Mouse (Mus musculus): ENCODE data around the gene Rnf13. TPM values are rescaled to one million over a fixed set of nuclear protein-coding genes. Genes with fewer than 3 reads are reported as not detected.

The Rnf13 gene
- polyA plus RNA-seq, 1 experiment from 2014 or later = 138 TPM

GRCm38 (mm10) chr3:57732206-57732915 is 3.5 kb upstream of the Rnf13 start:
- H3K27ac ChIP-seq = no peak overlapping the region
- no peak for DNase-seq (ENCODE audit: low spot score)
- H3K4me2 ChIP-seq (ENCODE audit: low read length) = no peak overlapping the region
- TF ChIP-seq CTCF (IDR thresholded peaks at IDR 0.05; ENCODE audit: low read depth) = no peak
- no peak overlapping the region for H3K9ac ChIP-seq (ENCODE audit: low read depth, low read length)
- H3K9me3 ChIP-seq (replicated peaks; ENCODE audit: low read length) = no peaks in the 10 kb centered on the region
- 82% methylated on average over 5 of the region's 5 CpGs for WGBS
- no peak overlapping the region for H3K4me3 ChIP-seq (replicated peaks; ENCODE audit: low read depth, low read length)
- no peaks in the 10 kb centered on the region for H3K36me3 ChIP-seq (ENCODE audit: insufficient read depth, low read length)
- H3K4me1 ChIP-seq (replicated peaks; ENCODE audit: insufficient read depth, low read length) = 0 out of 2 replicates have a peak, but pooled peaks cover 5% of the 10 kb centered on the region
- no peak for ATAC-seq (replicated peaks; ENCODE audit: low FRiP score, low read depth)
- no peaks in the 10 kb centered on the region for H3K27me3 ChIP-seq (ENCODE audit: insufficient read depth, low read length)

- peak; percentile 49 for DNase-seq (ENCODE audit: low spot score)
- WGBS = under 1% methylated on average over 13 of the region's 13 CpGs
Observed at GRCm38 (mm10) chr3:57736419-57737095, 695 bp downstream of the Rnf13 start.

DNA sequence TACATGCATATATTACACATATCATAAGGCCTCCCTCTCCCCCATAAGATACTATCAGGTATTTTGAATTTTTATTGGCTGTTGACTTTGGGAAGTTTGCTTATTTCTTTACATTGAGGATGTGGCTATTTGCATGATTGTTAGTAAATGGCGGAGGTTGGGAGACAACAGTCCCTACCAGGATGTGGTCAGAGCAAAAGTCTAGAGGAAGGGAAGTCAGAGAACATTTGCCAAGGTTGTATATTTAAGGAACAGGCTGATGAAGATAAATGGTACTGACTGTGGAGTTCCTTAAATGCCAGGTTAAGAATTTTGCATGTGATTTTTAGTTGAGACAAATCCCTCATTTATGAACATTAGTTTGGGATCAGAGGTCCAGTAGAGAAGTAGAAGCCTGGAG is 4.0 kb downstream of the Rnf13 start:
- H3K36me3 ChIP-seq (ENCODE audit: insufficient read depth, low read length) = no peaks in the 10 kb centered on the region
- H3K4me1 ChIP-seq (replicated peaks; ENCODE audit: insufficient read depth, low read length) = 0 out of 2 replicates have a peak, but pooled peaks cover 7% of the 10 kb centered on the region
- no peak for DNase-seq (ENCODE audit: low spot score)
- no peak overlapping the region for H3K27ac ChIP-seq
- H3K9ac ChIP-seq (ENCODE audit: low read depth, low read length) = no peak overlapping the region
- no peak for TF ChIP-seq CTCF (IDR thresholded peaks at IDR 0.05; ENCODE audit: low read depth)
- H3K27me3 ChIP-seq (ENCODE audit: insufficient read depth, low read length) = no peaks in the 10 kb centered on the region
- H3K4me2 ChIP-seq (ENCODE audit: low read length) = no peak overlapping the region
- H3K9me3 ChIP-seq (replicated peaks; ENCODE audit: low read length) = no peaks in the 10 kb centered on the region
- 88% methylated on average over 1 of the region's 1 CpGs for WGBS
- no peak overlapping the region for H3K4me3 ChIP-seq (replicated peaks; ENCODE audit: low read depth, low read length)
- no peak for ATAC-seq (replicated peaks; ENCODE audit: low FRiP score, low read depth)

More at GRCm38 (mm10) chr3:57736419-57737095, 695 bp downstream of the Rnf13 start:
- ATAC-seq (replicated peaks; ENCODE audit: low FRiP score, low read depth) = no peak
- no peak for TF ChIP-seq CTCF (IDR thresholded peaks at IDR 0.05; ENCODE audit: low read depth)
- Histone ChIP-seq H3K27me3 (ENCODE audit: insufficient read depth, low read length) (no peaks in the 10 kb centered on the region), H3K36me3 (ENCODE audit: insufficient read depth, low read length) (no peaks in the 10 kb centered on the region), H3K9me3 (replicated peaks; ENCODE audit: low read length) (no peaks in the 10 kb centered on the region), H3K4me2 (ENCODE audit: low read length) (peak overlapping the region; percentile 77), H3K27ac (peak overlapping the region; percentile 93), H3K9ac (ENCODE audit: low read depth, low read length) (peak overlapping the region; percentile 72), H3K4me3 (replicated peaks; ENCODE audit: low read depth, low read length) (peak overlapping the region; percentile 78), H3K4me1 (replicated peaks; ENCODE audit: insufficient read depth, low read length) (0 out of 2 replicates have a peak, but pooled peaks cover 7% of the 10 kb centered on the region)

- no peak for DNase-seq (ENCODE audit: low spot score)
- H3K9me3 ChIP-seq (replicated peaks; ENCODE audit: low read length) = no peaks in the 10 kb centered on the region
- no peak overlapping the region for H3K4me2 ChIP-seq (ENCODE audit: low read length)
- H3K27me3 ChIP-seq (ENCODE audit: insufficient read depth, low read length) = no peaks in the 10 kb centered on the region
- TF ChIP-seq CTCF (IDR thresholded peaks at IDR 0.05; ENCODE audit: low read depth) = no peak
- H3K4me1 ChIP-seq (replicated peaks; ENCODE audit: insufficient read depth, low read length) = no peaks in the 10 kb centered on the region
- 0 out of 2 replicates have a peak, but pooled peaks cover 4% of the 10 kb centered on the region for H3K36me3 ChIP-seq (ENCODE audit: insufficient read depth, low read length)
- no peak overlapping the region for H3K4me3 ChIP-seq (replicated peaks; ENCODE audit: low read depth, low read length)
- H3K27ac ChIP-seq = no peak overlapping the region
- no peak overlapping the region for H3K9ac ChIP-seq (ENCODE audit: low read depth, low read length)
- no peak for ATAC-seq (replicated peaks; ENCODE audit: low FRiP score, low read depth)
- 92% methylated on average over 3 of the region's 3 CpGs for WGBS
Observed at GRCm38 (mm10) chr3:57748576-57749267, 12.9 kb downstream of the Rnf13 start.

DNA sequence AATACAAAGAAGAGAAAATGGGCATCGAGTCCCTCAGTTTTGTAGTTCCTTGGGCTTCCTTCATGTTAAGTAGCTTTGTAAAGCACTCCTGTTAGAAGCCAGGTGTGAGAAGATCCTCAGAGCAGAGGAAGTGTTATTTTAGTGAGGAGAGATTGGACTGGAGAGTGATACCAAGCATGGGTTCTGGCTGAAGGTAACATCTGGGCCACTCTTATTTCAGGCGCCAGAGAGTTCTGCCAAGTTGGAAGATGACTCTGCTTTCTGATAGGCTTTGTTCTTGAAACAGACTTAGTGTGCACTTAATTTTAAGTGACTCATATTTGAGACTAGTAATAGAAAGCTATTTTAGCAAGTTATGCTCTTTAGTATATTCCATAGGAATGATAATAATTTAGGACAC is 41.1 kb downstream of the Rnf13 start:
- DNase-seq (ENCODE audit: low spot score) (no peak), ATAC-seq (replicated peaks; ENCODE audit: low FRiP score, low read depth) (no peak)
- Histone ChIP-seq H3K4me2 (ENCODE audit: low read length) (no peak overlapping the region), H3K4me1 (replicated peaks; ENCODE audit: insufficient read depth, low read length) (no peaks in the 10 kb centered on the region), H3K27me3 (ENCODE audit: insufficient read depth, low read length) (no peaks in the 10 kb centered on the region), H3K9ac (ENCODE audit: low read depth, low read length) (no peak overlapping the region), H3K9me3 (replicated peaks; ENCODE audit: low read length) (no peaks in the 10 kb centered on the region), H3K27ac (no peak overlapping the region), H3K36me3 (ENCODE audit: insufficient read depth, low read length) (peaks cover 12% of the 10 kb centered on the region; the same call in 1 of the 2 replicates), H3K4me3 (replicated peaks; ENCODE audit: low read depth, low read length) (no peak overlapping the region)
- no peak for TF ChIP-seq CTCF (IDR thresholded peaks at IDR 0.05; ENCODE audit: low read depth)
- 93% methylated on average over 2 of the region's 2 CpGs for WGBS

GRCm38 (mm10) chr3:57788472-57788871 is 52.6 kb downstream of the Rnf13 start:
- ATAC-seq (replicated peaks; ENCODE audit: low FRiP score, low read depth) (no peak), DNase-seq (ENCODE audit: low spot score) (no peak)
- Histone ChIP-seq H3K9me3 (replicated peaks; ENCODE audit: low read length) (no peaks in the 10 kb centered on the region), H3K4me3 (replicated peaks; ENCODE audit: low read depth, low read length) (no peak overlapping the region), H3K27me3 (ENCODE audit: insufficient read depth, low read length) (no peaks in the 10 kb centered on the region), H3K27ac (no peak overlapping the region), H3K4me2 (ENCODE audit: low read length) (no peak overlapping the region), H3K4me1 (replicated peaks; ENCODE audit: insufficient read depth, low read length) (no peaks in the 10 kb centered on the region), H3K9ac (ENCODE audit: low read depth, low read length) (no peak overlapping the region), H3K36me3 (ENCODE audit: insufficient read depth, low read length) (no peaks in the 10 kb centered on the region)
- no peak for TF ChIP-seq CTCF (IDR thresholded peaks at IDR 0.05; ENCODE audit: low read depth)
- 84% methylated on average over 4 of the region's 4 CpGs for WGBS
